Mouse (Mus musculus): ENCODE data around the gene Lypd8. TPM values are rescaled to one million over a fixed set of nuclear protein-coding genes. Genes with fewer than 3 reads are reported as not detected.
"Not testable (repeated sequence)": the region's sequence is repeated elsewhere in the genome, so short reads cannot be mapped to it uniquely, and the experiment has no call there.

Gene Lypd8
- polyA plus RNA-seq, 2 experiments = 0.06 TPM; not detected in 1

DNA sequence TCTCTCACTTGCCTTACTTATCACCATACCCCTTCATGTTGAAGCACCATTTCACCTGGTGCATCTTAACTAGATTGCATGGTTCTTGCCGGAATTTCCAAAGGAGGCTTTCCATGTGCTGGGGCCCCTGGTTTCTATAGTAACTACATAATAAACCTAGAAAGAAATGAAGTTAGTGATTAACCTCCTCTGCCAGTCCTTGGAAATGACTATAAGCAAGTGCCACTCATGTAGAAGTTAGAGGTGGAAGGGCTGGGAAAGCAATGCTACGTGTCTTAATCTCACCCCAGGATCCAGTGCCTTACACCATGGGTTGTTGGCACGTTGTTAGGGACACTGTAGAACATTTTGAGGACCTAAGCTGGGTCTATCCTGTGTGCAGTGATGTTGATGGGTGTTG lies 14.4 kb upstream of the Lypd8 start:
- WGBS = 63% methylated on average over 3 of the region's 3 CpGs
- no peaks in the 10 kb centered on the region for H3K27me3 ChIP-seq (ENCODE audit: control insufficient read depth, insufficient read depth, low read length)
- H3K4me1 ChIP-seq (ENCODE audit: control insufficient read depth, insufficient read depth, low read length) = no peaks in the 10 kb centered on the region
- H3K27ac ChIP-seq (replicated peaks; ENCODE audit: low read depth, low read length) = no peak overlapping the region
- no peak overlapping the region for H3K4me2 ChIP-seq (replicated peaks; ENCODE audit: low read depth, low read length, severe bottlenecking)
- H3K36me3 ChIP-seq (ENCODE audit: control insufficient read depth, insufficient read depth, low read length) = no peaks in the 10 kb centered on the region
- H3K9me3 ChIP-seq (ENCODE audit: control insufficient read depth, low read length) = no peaks in the 10 kb centered on the region
- no peak for ATAC-seq (ENCODE audit: low FRiP score, low read depth)
- H3K4me3 ChIP-seq (replicated peaks; ENCODE audit: low read length) = no peak overlapping the region
- DNase-seq (ENCODE audit: low spot score) = no peak
- no peak for TF ChIP-seq POLR2A (IDR thresholded peaks at IDR 0.05; ENCODE audit: borderline replicate concordance, extremely low read depth, insufficient read depth, insufficient read length)
- no peak overlapping the region for H3K9ac ChIP-seq (ENCODE audit: low read depth, low read length, severe bottlenecking)

DNA sequence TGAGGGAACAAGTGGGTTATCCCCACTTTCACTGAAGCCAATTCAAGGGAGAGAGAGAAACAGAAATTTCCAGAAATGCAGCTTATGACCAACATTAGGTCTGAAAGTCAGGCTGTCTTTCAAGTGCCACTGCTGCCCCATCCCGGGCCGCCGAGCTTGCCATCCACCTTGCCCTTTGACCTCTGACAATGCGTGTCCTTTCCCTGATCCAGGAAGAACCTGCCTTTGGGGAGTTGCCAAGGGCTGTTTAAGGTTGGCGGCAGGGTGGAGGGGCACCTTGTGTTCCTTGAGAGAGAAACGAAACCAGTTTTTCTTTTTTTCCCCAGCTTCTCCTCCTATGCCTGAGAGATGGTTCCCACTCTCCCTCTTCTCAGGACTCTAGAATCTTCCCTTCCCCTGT lies 12.7 kb upstream of the Lypd8 start:
- not testable (repeated sequence) for H3K27ac ChIP-seq (replicated peaks; ENCODE audit: low read depth, low read length); DNase-seq (ENCODE audit: low spot score); ATAC-seq (ENCODE audit: low FRiP score, low read depth); H3K9ac ChIP-seq (ENCODE audit: low read depth, low read length, severe bottlenecking); H3K4me3 ChIP-seq (replicated peaks; ENCODE audit: low read length); H3K4me2 ChIP-seq (replicated peaks; ENCODE audit: low read depth, low read length, severe bottlenecking); H3K9me3 ChIP-seq (ENCODE audit: control insufficient read depth, low read length); H3K4me1 ChIP-seq (ENCODE audit: control insufficient read depth, insufficient read depth, low read length); H3K36me3 ChIP-seq (ENCODE audit: control insufficient read depth, insufficient read depth, low read length); H3K27me3 ChIP-seq (ENCODE audit: control insufficient read depth, insufficient read depth, low read length)
- WGBS = no CpG with 5 or more reads among the region's 6 CpGs

DNA sequence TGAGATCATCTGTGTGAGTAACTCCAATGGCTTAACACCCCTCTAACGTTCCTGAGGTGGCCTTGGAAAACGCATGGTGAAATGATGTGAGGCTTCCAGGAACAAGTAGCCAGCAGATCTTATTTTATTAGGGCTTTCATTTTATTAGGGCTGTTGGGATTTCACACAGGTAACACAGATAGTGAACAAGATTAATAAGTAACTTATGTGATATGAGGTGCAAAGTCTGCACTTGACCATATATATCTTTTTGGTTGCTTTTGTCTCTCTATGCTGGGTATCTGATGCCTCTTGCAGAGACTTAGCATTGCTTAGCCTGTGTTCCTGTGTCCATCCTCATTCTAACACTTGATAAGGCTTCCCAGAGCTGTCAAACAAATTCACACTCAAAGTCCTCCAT lies 1.6 kb upstream of the Lypd8 start:
- WGBS = 77% methylated on average over 2 of the region's 2 CpGs
- DNase-seq (ENCODE audit: low spot score) = no peak
- Histone ChIP-seq H3K36me3 (ENCODE audit: control insufficient read depth, insufficient read depth, low read length) (no peaks in the 10 kb centered on the region), H3K9ac (ENCODE audit: low read depth, low read length, severe bottlenecking) (no peak overlapping the region), H3K4me1 (ENCODE audit: control insufficient read depth, insufficient read depth, low read length) (no peaks in the 10 kb centered on the region), H3K4me2 (replicated peaks; ENCODE audit: low read depth, low read length, severe bottlenecking) (no peak overlapping the region), H3K4me3 (replicated peaks; ENCODE audit: low read length) (no peak overlapping the region), H3K27ac (replicated peaks; ENCODE audit: low read depth, low read length) (no peak overlapping the region), H3K27me3 (ENCODE audit: control insufficient read depth, insufficient read depth, low read length) (no peaks in the 10 kb centered on the region), H3K9me3 (ENCODE audit: control insufficient read depth, low read length) (no peaks in the 10 kb centered on the region)
- no peak for ATAC-seq (ENCODE audit: low FRiP score, low read depth)
- TF ChIP-seq POLR2A (IDR thresholded peaks at IDR 0.05; ENCODE audit: borderline replicate concordance, extremely low read depth, insufficient read depth, insufficient read length) = no peak

DNA sequence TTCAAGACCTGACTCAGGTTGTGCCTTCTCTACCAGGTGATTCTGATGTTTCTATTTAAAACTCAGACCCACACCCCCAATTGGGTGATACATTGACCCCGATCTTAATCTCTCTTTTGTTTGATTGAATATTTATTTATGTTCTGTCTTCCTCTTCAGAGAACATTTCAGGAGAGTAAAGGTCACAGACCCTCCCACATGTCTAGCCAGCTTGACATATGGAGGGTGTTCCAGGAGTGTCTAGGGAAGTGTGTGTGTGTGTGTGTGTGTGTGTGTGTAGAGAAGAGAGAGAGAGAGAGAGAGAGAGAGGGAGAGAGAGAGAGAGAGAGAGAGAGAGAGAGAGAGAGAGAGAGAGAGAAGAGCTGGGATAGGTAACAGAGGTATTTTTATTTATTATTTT lies 1.2 kb upstream of the Lypd8 start:
- ATAC-seq (ENCODE audit: low FRiP score, low read depth) (no peak), DNase-seq (ENCODE audit: low spot score) (no peak)
- TF ChIP-seq POLR2A (IDR thresholded peaks at IDR 0.05; ENCODE audit: borderline replicate concordance, extremely low read depth, insufficient read depth, insufficient read length) = no peak
- 74% methylated on average over 1 of the region's 1 CpGs for WGBS
- H3K4me3 ChIP-seq (replicated peaks; ENCODE audit: low read length) = no peak overlapping the region
- H3K36me3 ChIP-seq (ENCODE audit: control insufficient read depth, insufficient read depth, low read length) = no peaks in the 10 kb centered on the region
- H3K27me3 ChIP-seq (ENCODE audit: control insufficient read depth, insufficient read depth, low read length) = no peaks in the 10 kb centered on the region
- no peaks in the 10 kb centered on the region for H3K9me3 ChIP-seq (ENCODE audit: control insufficient read depth, low read length)
- H3K4me1 ChIP-seq (ENCODE audit: control insufficient read depth, insufficient read depth, low read length) = no peaks in the 10 kb centered on the region
- H3K27ac ChIP-seq (replicated peaks; ENCODE audit: low read depth, low read length) = no peak overlapping the region
- no peak overlapping the region for H3K4me2 ChIP-seq (replicated peaks; ENCODE audit: low read depth, low read length, severe bottlenecking)
- no peak overlapping the region for H3K9ac ChIP-seq (ENCODE audit: low read depth, low read length, severe bottlenecking)

DNA sequence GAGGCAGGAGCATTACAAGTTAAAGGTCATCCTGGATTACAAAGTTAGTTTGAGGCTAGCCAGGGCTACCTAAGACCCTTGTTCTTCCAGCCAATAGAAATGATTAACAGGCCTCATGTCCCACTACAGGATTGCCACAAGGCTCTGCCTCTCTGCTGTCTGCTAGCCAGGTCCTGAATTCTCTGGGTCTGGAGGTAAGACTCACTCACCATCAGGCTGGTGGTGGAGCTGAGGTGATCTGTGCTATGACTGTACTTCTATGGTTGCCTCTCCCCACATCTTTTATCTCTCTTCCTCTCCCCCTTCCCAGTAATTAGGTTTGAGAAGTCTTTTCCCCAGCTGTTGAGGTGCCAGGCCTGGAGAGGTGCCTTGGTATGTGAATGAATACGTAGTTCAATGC lies 673 bp downstream of the Lypd8 start:
- no peak overlapping the region for H3K9ac ChIP-seq (ENCODE audit: low read depth, low read length, severe bottlenecking)
- no peak overlapping the region for H3K4me3 ChIP-seq (replicated peaks; ENCODE audit: low read length)
- H3K4me1 ChIP-seq (ENCODE audit: control insufficient read depth, insufficient read depth, low read length) = no peaks in the 10 kb centered on the region
- no peak overlapping the region for H3K4me2 ChIP-seq (replicated peaks; ENCODE audit: low read depth, low read length, severe bottlenecking)
- H3K36me3 ChIP-seq (ENCODE audit: control insufficient read depth, insufficient read depth, low read length) = no peaks in the 10 kb centered on the region
- no peak overlapping the region for H3K27ac ChIP-seq (replicated peaks; ENCODE audit: low read depth, low read length)
- TF ChIP-seq POLR2A (IDR thresholded peaks at IDR 0.05; ENCODE audit: borderline replicate concordance, extremely low read depth, insufficient read depth, insufficient read length) = no peak
- DNase-seq (ENCODE audit: low spot score) (no peak), ATAC-seq (ENCODE audit: low FRiP score, low read depth) (no peak)
- 76% methylated on average over 1 of the region's 1 CpGs for WGBS
- H3K27me3 ChIP-seq (ENCODE audit: control insufficient read depth, insufficient read depth, low read length) = no peaks in the 10 kb centered on the region
- H3K9me3 ChIP-seq (ENCODE audit: control insufficient read depth, low read length) = no peaks in the 10 kb centered on the region

DNA sequence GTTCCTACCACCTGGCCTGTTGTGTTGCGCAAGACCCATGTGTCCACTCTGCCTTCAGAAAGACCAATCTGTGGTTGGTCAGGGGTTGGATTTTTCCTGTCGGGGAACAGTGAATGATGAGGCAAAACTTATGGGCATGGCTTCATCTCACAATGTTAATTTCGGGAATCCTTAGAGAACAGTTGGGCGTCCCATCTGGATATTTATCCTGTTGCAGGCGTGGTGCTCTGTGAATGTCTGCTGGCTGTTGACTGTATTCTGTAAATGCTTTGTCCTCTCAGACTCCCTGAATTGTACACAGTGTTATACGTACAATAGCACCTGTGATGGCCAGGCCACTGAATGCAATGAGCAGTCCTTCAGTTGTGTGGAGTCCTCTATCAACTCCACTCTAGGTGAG lies 3.6 kb downstream of the Lypd8 start:
- no peak overlapping the region for H3K27ac ChIP-seq (replicated peaks; ENCODE audit: low read depth, low read length)
- no peak for TF ChIP-seq POLR2A (IDR thresholded peaks at IDR 0.05; ENCODE audit: borderline replicate concordance, extremely low read depth, insufficient read depth, insufficient read length)
- H3K27me3 ChIP-seq (ENCODE audit: control insufficient read depth, insufficient read depth, low read length) = no peaks in the 10 kb centered on the region
- H3K9me3 ChIP-seq (ENCODE audit: control insufficient read depth, low read length) = no peaks in the 10 kb centered on the region
- no peaks in the 10 kb centered on the region for H3K4me1 ChIP-seq (ENCODE audit: control insufficient read depth, insufficient read depth, low read length)
- WGBS = 93% methylated on average over 6 of the region's 6 CpGs
- no peak overlapping the region for H3K4me3 ChIP-seq (replicated peaks; ENCODE audit: low read length)
- H3K4me2 ChIP-seq (replicated peaks; ENCODE audit: low read depth, low read length, severe bottlenecking) = no peak overlapping the region
- no peaks in the 10 kb centered on the region for H3K36me3 ChIP-seq (ENCODE audit: control insufficient read depth, insufficient read depth, low read length)
- no peak overlapping the region for H3K9ac ChIP-seq (ENCODE audit: low read depth, low read length, severe bottlenecking)
- DNase-seq (ENCODE audit: low spot score) (no peak), ATAC-seq (ENCODE audit: low FRiP score, low read depth) (no peak)
